Mouse (Mus musculus) limb, embryonic 14.5 days (tissue): ENCODE data around the gene Necab2. TPM values are rescaled to one million over a fixed set of nuclear protein-coding genes. Genes with fewer than 3 reads are reported as not detected.

Source experiments
- ATAC-seq: fragments of 200-750 bp; cut with Nextera tagmentation; 2 replicates; pipeline ENCODE4 v1.8.0; 2017; ENCODE audit warnings: low read depth, moderate number of reproducible peaks, moderate TSS enrichment; ENCODE audit not compliant: low FRiP score
- DNase-seq: peaks from one replicate; pipeline ENCODE4 v3.0.0-alpha.2; 2015; ENCODE audit warnings: low spot score
- H3K27ac ChIP-seq: fragments of 300-500 bp; sonication (generic); replicated peaks from 2 replicates; pipeline ENCODE4 v1.5.1; 2014; ENCODE audit warnings: low read depth, mild to moderate bottlenecking, low read length, moderate library complexity, mixed read lengths
- H3K27me3 ChIP-seq: fragments of 300-500 bp; sonication (generic); 2 replicates; pipeline ENCODE4 v1.6.1; 2014; ENCODE audit warnings: low read length, mixed read lengths; ENCODE audit not compliant: control insufficient read depth, insufficient read depth
- H3K36me3 ChIP-seq: fragments of 300-500 bp; sonication (generic); 2 replicates; pipeline ENCODE4 v1.6.1; 2014; ENCODE audit warnings: mild to moderate bottlenecking, low read length, moderate library complexity, mixed read lengths; ENCODE audit not compliant: control insufficient read depth, insufficient read depth
- H3K4me1 ChIP-seq: fragments of 300-500 bp; sonication (generic); 2 replicates; pipeline ENCODE4 v1.6.1; 2014; ENCODE audit warnings: antibody characterized with exemption, low read length, mixed read lengths; ENCODE audit not compliant: control insufficient read depth, insufficient read depth
- H3K4me2 ChIP-seq: fragments of 300-500 bp; sonication (generic); replicated peaks from 2 replicates; pipeline ENCODE4 v1.6.1; 2014; ENCODE audit warnings: low read depth, mild to moderate bottlenecking, low read length, moderate library complexity; ENCODE audit not compliant: severe bottlenecking
- H3K4me3 ChIP-seq: fragments of 300-500 bp; sonication (generic); replicated peaks from 2 replicates; pipeline ENCODE4 v1.5.1; 2014; ENCODE audit warnings: low read length
- H3K9ac ChIP-seq: fragments of 300-500 bp; sonication (generic); 2 replicates; pipeline ENCODE4 v1.6.1; 2014; ENCODE audit warnings: mild to moderate bottlenecking, low read depth, low read length, moderate library complexity; ENCODE audit not compliant: severe bottlenecking
- H3K9me3 ChIP-seq: fragments of 300-500 bp; sonication (generic); 2 replicates; pipeline ENCODE4 v1.6.1; 2016; ENCODE audit warnings: low read length; ENCODE audit not compliant: control insufficient read depth
- POLR2A ChIP-seq: fragments of 200-500 bp; IDR thresholded peaks from 2 replicates; pipeline ENCODE4 v1.8.0; 2012; ENCODE audit warnings: inconsistent platforms, mild to moderate bottlenecking, moderate library complexity, borderline replicate concordance; ENCODE audit not compliant: insufficient read depth, insufficient read length; ENCODE audit errors: extremely low read depth
- WGBS: fragments of 180-500 bp; shearing (Covaris S2); extraction: QIAGEN DNeasy Blood & Tissue Kit; methylation state at CpG from one replicate; pipeline ENCODE4 v1.1.7; 2014; 5-methylcytosine and 5-hydroxymethylcytosine counted together
- polyA plus RNA-seq, 2 experiments: library from polyadenylated mRNA; depleted of rRNA in 1 of 2; stranded (reverse) in 1 of 2; unstranded in 1 of 2; fragments of >200 nt; fragmentation: Nextera tagmentation in 1 of 2; extraction: Ambion mirVana in 1 of 2; gene quantifications; 2 replicates each; pipeline versions ENCODE4 v1.2.1 to v1.2.3; 2012 to 2014

Gene Necab2
- polyA plus RNA-seq, 2 experiments: 2.2 to 7.8 TPM

DNA sequence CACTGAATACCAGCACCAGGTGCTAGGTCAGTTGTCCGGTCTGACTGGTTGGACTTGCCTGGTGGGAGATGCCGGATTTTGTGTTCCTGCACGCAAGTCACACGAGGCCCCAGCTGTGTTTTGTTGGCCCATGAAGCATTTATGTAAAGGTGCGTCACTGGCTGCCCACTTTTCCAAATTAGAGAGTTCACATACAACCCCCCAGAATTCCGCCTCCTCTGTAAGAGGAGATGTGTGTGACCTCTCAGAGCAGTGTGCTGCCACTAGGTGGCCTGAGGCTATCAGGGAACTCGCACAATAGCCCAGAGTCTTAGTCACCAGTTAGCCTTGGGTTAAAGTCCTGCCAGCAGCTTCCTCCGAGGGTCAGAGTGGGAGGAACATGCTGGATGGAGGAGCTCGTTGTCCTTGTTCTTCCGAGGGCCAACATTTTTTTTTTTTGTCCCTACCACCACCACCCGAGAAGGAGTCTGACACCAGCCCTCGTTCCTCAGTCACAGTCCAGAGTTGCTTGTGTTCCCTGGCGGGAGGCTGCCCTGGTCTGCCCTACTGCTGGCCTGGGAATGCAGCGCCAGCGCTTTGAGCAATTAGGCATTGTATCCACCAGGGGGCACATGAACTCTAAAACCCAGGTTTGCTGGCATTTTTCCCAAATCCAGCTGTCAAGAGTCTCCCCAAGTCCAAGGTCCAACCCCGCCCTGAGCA is 6.1 kb upstream of the Necab2 start:
- Histone ChIP-seq H3K9me3 (no peaks in the 10 kb centered on the region), H3K27me3 (no peaks in the 10 kb centered on the region), H3K4me3 (no peak overlapping the region), H3K36me3 (no peaks in the 10 kb centered on the region), H3K4me2 (0 out of 2 replicates have a peak overlapping the region, but pooled peaks have one; percentile 19), H3K27ac (no peak overlapping the region), H3K4me1 (peaks cover 7% of the 10 kb centered on the region; the same call in 1 of the 2 replicates), H3K9ac (no peak overlapping the region)
- peak; percentile 86 for DNase-seq
- 9% methylated on average over 16 of the region's 16 CpGs for WGBS
- ATAC-seq: peak; percentile 54
- TF ChIP-seq POLR2A: no peak

DNA sequence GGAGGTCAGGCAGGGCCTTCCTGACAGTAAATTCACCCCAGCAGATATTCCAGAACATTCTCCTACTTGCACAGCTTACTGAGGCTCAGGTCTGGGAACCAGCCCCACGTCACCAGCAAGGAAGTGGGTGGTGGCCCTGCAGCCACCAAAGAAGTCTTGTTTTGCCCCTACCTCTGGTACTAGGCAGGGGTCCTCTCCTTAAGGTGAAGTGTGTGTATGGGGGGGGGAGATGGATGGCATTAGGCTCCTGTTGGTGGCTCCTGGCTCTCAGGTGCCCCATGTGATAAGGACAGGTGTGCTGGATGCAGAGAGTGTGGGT is 5.6 kb upstream of the Necab2 start:
- Histone ChIP-seq H3K4me1 (peaks cover 7% of the 10 kb centered on the region; the same call in 1 of the 2 replicates), H3K27me3 (no peaks in the 10 kb centered on the region), H3K4me3 (no peak overlapping the region), H3K9me3 (no peaks in the 10 kb centered on the region), H3K27ac (no peak overlapping the region), H3K4me2 (0 out of 2 replicates have a peak overlapping the region, but pooled peaks have one; percentile 19), H3K36me3 (no peaks in the 10 kb centered on the region), H3K9ac (no peak overlapping the region)
- WGBS: 33% methylated on average over 1 of the region's 1 CpGs
- DNase-seq (no peak), ATAC-seq (0 out of 2 replicates have a peak, but pooled peaks have one; percentile 9)
- no peak for TF ChIP-seq POLR2A

DNA sequence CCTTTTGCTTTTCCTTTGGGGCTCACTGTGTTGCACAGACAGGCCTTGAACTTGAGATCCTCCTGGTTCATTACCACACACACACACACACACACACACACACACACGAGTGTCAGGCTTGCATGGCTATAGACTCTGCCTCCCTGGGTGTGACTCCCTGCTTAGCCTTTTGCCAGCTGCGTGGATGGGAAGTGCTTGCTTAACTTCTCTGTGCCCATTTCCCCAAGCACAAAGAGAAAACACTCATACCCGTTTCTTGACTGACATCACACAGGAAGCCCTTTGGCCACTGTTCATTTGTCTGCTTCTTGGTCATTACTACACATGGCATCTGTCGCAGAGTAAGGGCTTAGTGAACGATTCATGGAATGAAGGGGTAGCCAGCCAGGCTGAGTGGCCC is 4.5 kb upstream of the Necab2 start:
- Histone ChIP-seq H3K4me1 (peaks cover 9% of the 10 kb centered on the region; the same call in 1 of the 2 replicates), H3K4me3 (no peak overlapping the region), H3K27ac (no peak overlapping the region), H3K27me3 (peaks cover under 1% of the 10 kb centered on the region; the same call in 1 of the 2 replicates), H3K9me3 (no peaks in the 10 kb centered on the region), H3K4me2 (no peak overlapping the region), H3K36me3 (no peaks in the 10 kb centered on the region), H3K9ac (no peak overlapping the region)
- WGBS: 67% methylated on average over 5 of the region's 5 CpGs
- no peak for DNase-seq
- TF ChIP-seq POLR2A: no peak
- no peak for ATAC-seq

DNA sequence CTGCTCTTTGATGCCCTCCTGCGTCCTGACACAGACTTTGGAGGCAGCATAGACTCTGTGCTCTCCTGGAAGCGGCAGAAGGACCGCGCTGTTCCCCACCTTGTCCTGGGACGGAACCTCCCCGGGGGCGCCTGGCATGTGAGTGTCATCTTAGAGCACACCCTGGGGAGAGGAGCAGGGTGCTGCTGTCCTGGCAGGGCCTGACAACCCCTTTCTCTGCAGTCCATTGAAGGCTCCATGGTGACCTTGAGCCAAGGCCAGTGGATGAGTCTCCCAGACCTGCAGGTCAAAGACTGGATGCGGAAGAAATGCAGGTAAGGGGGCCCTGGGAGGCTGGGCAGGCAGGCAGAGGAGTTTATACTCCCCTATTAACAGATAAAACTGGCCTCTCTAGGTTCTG is 3.5 kb upstream of the Necab2 start:
- ATAC-seq: no peak
- WGBS: 95% methylated on average over 8 of the region's 8 CpGs
- Histone ChIP-seq H3K4me3 (no peak overlapping the region), H3K9ac (no peak overlapping the region), H3K4me2 (no peak overlapping the region), H3K27me3 (peaks cover 9% of the 10 kb centered on the region), H3K27ac (no peak overlapping the region), H3K4me1 (peaks cover 9% of the 10 kb centered on the region; the same call in 1 of the 2 replicates), H3K9me3 (no peaks in the 10 kb centered on the region), H3K36me3 (no peaks in the 10 kb centered on the region)
- no peak for DNase-seq
- no peak for TF ChIP-seq POLR2A

DNA sequence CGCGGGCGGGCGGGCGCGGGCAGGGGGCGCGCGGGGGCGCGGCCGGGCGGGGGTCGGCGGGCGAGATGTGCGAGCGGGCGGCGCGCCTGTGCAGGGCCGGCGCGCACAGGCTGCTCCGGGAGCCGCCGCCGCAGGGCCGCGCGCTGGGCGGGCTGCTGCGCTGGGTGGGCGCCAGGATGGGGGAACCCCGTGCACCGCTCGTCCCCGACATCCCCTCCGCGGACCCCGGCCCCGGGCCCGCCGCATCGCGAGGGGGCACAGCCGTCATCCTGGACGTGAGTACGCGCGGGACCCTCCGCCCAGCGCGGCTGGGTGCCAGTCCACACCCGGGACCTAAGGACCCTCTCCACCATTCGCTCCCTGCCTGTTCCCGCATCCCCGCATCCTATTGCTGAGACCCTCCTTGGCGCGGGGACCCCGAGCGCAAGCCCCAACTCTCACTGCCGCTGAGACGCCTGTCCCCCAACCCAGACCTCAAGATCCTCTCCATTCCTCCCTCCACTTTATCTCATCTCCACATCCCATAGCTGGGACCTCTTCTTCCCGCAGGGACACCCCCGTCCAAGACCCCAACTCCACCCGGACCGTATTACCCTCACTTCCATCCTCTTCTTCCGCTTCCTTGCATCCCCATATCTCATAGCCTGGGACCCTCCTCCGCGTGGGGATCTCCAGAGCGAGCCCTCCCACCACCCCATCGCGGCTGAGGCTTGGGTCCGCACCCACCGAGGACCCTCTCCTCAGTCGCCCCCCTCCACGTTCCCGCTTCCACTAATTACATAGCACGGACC is 666 bp downstream of the Necab2 start:
- Histone ChIP-seq H3K27ac (no peak overlapping the region), H3K4me3 (peak overlapping the region; percentile 65), H3K9me3 (no peaks in the 10 kb centered on the region), H3K27me3 (peaks cover 21% of the 10 kb centered on the region), H3K9ac (peak overlapping the region; percentile 70), H3K4me2 (peak overlapping the region; percentile 95), H3K36me3 (no peaks in the 10 kb centered on the region), H3K4me1 (0 out of 2 replicates have a peak, but pooled peaks cover 2% of the 10 kb centered on the region)
- WGBS: 2% methylated on average over 24 of the region's 80 CpGs
- no peak for TF ChIP-seq POLR2A
- DNase-seq: no peak
- peak; percentile 50; the same call in 1 of the 2 replicates for ATAC-seq
